Mouse (Mus musculus): ENCODE measurements at regions not wholly inside any gene's neighbourhood (a gene's known extent, or its start where the extent isn't known, plus 50 kb on each side); places are given as distances from the start of the nearest gene placed in this dataset.
A peak's percentile ranks its signal among the peaks of the same experiment; 100 is the strongest.

GRCm38 (mm10) chr15:62076552-62077234, 1153.9 kb upstream of the A1bg start:
- dilution Hi-C loops (cut with MboI; ENCODE audit: extremely low pct_ligation_motif_present, extremely low pct_unique_long_range_greater_than_20kb, low sequenced_read_pairs) (no loop called here), in situ Hi-C loops (cut with MboI; ENCODE audit: low pct_ligation_motif_present, low pct_unique_long_range_greater_than_20kb, low sequenced_read_pairs) (no loop called here)
- Histone ChIP-seq H3K4me3 (replicated peaks in 1 of 3; ENCODE audit: low read depth in 2 of 3, low read length in 2 of 3, poor library complexity in 1 of 3) (no peak overlapping the region), H3K27ac (ENCODE audit: insufficient read depth, low read depth) (no peak overlapping the region), H3K27me3 (replicated peaks) (no peaks in the 10 kb centered on the region), H3K4me2 (ENCODE audit: insufficient read depth, low read depth, poor library complexity, severe bottlenecking) (no peak overlapping the region), H3K36me3 (replicated peaks in 1 of 2; ENCODE audit: control insufficient read depth in 1 of 2, insufficient read depth in 1 of 2, low read length in 1 of 2) (peaks cover 35 to 89% of the 10 kb centered on the region in 2 experiments), H3K9me3 (replicated peaks; ENCODE audit: low read length) (no peaks in the 10 kb centered on the region), H3K4me1 (ENCODE audit: control insufficient read depth in 1 of 2, insufficient read depth in 2 of 2) (peaks cover 20 to 90% of the 10 kb centered on the region in 2 experiments), H3K79me2 (replicated peaks; ENCODE audit: control insufficient read depth, extremely low read depth, insufficient read depth, poor library complexity, severe bottlenecking) (peaks cover 93% of the 10 kb centered on the region), H3K9ac (ENCODE audit: insufficient read depth, low read depth) (no peak overlapping the region)
- TF ChIP-seq ZKSCAN1 (IDR thresholded peaks at IDR 0.05; ENCODE audit: borderline replicate concordance, low read depth, low read length) (no peak), JUN (IDR thresholded peaks at IDR 0.05; ENCODE audit: insufficient read depth, low read depth, low read length) (no peak), SIN3A (IDR thresholded peaks at IDR 0.05; ENCODE audit: low read length) (0 out of 2 replicates have a peak, but pooled peaks have one; percentile 12), NELFE (IDR thresholded peaks at IDR 0.05; ENCODE audit: low read depth, low read length) (no peak), UBTF (IDR thresholded peaks at IDR 0.05; ENCODE audit: low read depth, low read length) (no peak)
- DNase-seq (ENCODE audit: extremely low read depth) = no peak

DNA sequence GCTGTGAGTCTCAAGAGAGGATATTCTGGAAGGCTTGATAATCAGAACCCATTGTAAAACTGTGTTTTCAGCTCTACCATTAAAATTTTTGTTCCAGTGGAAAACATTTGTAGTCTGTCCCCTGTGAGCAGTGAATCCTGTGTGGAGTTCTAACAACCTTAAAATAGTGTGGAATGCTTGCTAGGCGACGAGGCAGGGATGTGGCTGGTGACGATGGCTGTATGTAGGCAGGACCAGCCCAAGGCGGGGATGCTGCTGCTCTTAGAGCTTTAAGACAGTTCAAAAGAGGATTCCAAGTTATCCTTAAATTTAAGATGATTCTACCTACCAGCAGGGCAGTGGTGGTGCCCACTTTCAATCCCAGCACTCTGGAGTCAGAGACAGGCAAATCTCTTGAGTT, 1151.9 kb upstream of the A1bg start:
- Histone ChIP-seq H3K4me3 (replicated peaks in 1 of 3; ENCODE audit: low read depth in 2 of 3, low read length in 2 of 3, poor library complexity in 1 of 3) (no peak overlapping the region), H3K27me3 (replicated peaks) (no peaks in the 10 kb centered on the region), H3K4me1 (ENCODE audit: control insufficient read depth in 1 of 2, insufficient read depth in 2 of 2) (peaks cover 16 to 87% of the 10 kb centered on the region in 2 experiments), H3K9me3 (replicated peaks; ENCODE audit: low read length) (no peaks in the 10 kb centered on the region), H3K27ac (ENCODE audit: insufficient read depth, low read depth) (no peak overlapping the region), H3K79me2 (replicated peaks; ENCODE audit: control insufficient read depth, extremely low read depth, insufficient read depth, poor library complexity, severe bottlenecking) (peaks cover 90% of the 10 kb centered on the region), H3K4me2 (ENCODE audit: insufficient read depth, low read depth, poor library complexity, severe bottlenecking) (no peak overlapping the region), H3K9ac (ENCODE audit: insufficient read depth, low read depth) (no peak overlapping the region), H3K36me3 (replicated peaks in 1 of 2; ENCODE audit: control insufficient read depth in 1 of 2, insufficient read depth in 1 of 2, low read length in 1 of 2) (peaks cover 40 to 87% of the 10 kb centered on the region in 2 experiments)
- no peak for DNase-seq (ENCODE audit: extremely low read depth)
- in situ Hi-C loops (cut with MboI; ENCODE audit: low pct_ligation_motif_present, low pct_unique_long_range_greater_than_20kb, low sequenced_read_pairs) = no loop called here
- dilution Hi-C loops (cut with MboI; ENCODE audit: extremely low pct_ligation_motif_present, extremely low pct_unique_long_range_greater_than_20kb, low sequenced_read_pairs) = no loop called here
- TF ChIP-seq POLR2AphosphoS2 (IDR thresholded peaks at IDR 0.05; ENCODE audit: low read depth, low read length) (no peak), ELF1 (IDR thresholded peaks at IDR 0.05; ENCODE audit: low read depth, low read length) (no peak), CHD1 (IDR thresholded peaks at IDR 0.05; ENCODE audit: low read depth, low read length) (no peak), ETS1 (conservative IDR thresholded peaks at IDR 0.05; ENCODE audit: low read depth, low read length) (no peak), NRF1 (IDR thresholded peaks at IDR 0.05; ENCODE audit: low read depth, low read length) (no peak), MXI1 (IDR thresholded peaks at IDR 0.05; ENCODE audit: low read depth, low read length) (no peak), CTCF (conservative IDR thresholded peaks at IDR 0.05 in 1 of 2, IDR thresholded peaks at IDR 0.05 in 1 of 2; ENCODE audit: low read depth in 2 of 2, low read length in 2 of 2) (no peak), USF2 (conservative IDR thresholded peaks at IDR 0.05; ENCODE audit: low read depth, low read length) (no peak), MEF2A (IDR thresholded peaks at IDR 0.05; ENCODE audit: borderline replicate concordance, low read depth, low read length) (no peak), ZKSCAN1 (IDR thresholded peaks at IDR 0.05; ENCODE audit: borderline replicate concordance, low read depth, low read length) (no peak), JUND (conservative IDR thresholded peaks at IDR 0.05; ENCODE audit: low read depth, low read length) (no peak), MAFK (IDR thresholded peaks at IDR 0.05; ENCODE audit: insufficient replicate concordance, low read length) (no peak), BHLHE40 (IDR thresholded peaks at IDR 0.05; ENCODE audit: low read depth, low read length) (no peak), MAZ (IDR thresholded peaks at IDR 0.05; ENCODE audit: low read depth, low read length) (no peak), PAX5 (IDR thresholded peaks at IDR 0.05; ENCODE audit: low read length) (no peak), SIN3A (IDR thresholded peaks at IDR 0.05; ENCODE audit: low read length) (no peak), TBP (conservative IDR thresholded peaks at IDR 0.05; ENCODE audit: low read depth, low read length) (no peak), NELFE (IDR thresholded peaks at IDR 0.05; ENCODE audit: low read depth, low read length) (no peak), RAD21 (IDR thresholded peaks at IDR 0.05; ENCODE audit: low read depth, low read length) (no peak), TCF12 (IDR thresholded peaks at IDR 0.05; ENCODE audit: low read depth, low read length) (no peak)
